Mouse (Mus musculus) inflammation-experienced regulatory T-cells, adult 6 months (primary cell): Measurements from ENCODE around the gene Cplx2. TPM values are rescaled to one million over a fixed set of nuclear protein-coding genes. Genes with fewer than 3 reads are reported as not detected.

ENCODE experiments used
- ATAC-seq: one replicate; pipeline ENCODE4 v1.8.0; 2017
- polyA plus RNA-seq, 3 experiments: library from polyadenylated mRNA; unstranded; fragments of 100-300 nt; shearing (Covaris generic); gene quantifications; one replicate each; pipeline ENCODE4 v1.2.1; 2017

Cplx2 gene
- polyA plus RNA-seq, 3 experiments from 2014 or later, result not detected

GRCm38 (mm10) chr13:54404205-54404604 is 33.1 kb downstream of the Cplx2 start:
- ATAC-seq, result no peak

- no peak for ATAC-seq
Observed at GRCm38 (mm10) chr13:54405805-54406204, 34.7 kb downstream of the Cplx2 start.

- no peak for ATAC-seq
Observed at GRCm38 (mm10) chr13:54411656-54412055, 40.5 kb downstream of the Cplx2 start.

GRCm38 (mm10) chr13:54412236-54412635 is 41.1 kb downstream of the Cplx2 start:
- ATAC-seq, result no peak

- no peak for ATAC-seq
Observed at GRCm38 (mm10) chr13:54412721-54413120, 41.6 kb downstream of the Cplx2 start.

GRCm38 (mm10) chr13:54415059-54415458 is 43.9 kb downstream of the Cplx2 start:
- ATAC-seq, result no peak

- no peak for ATAC-seq
Observed at GRCm38 (mm10) chr13:54418781-54419327, 47.7 kb downstream of the Cplx2 start.

GRCm38 (mm10) chr13:54420226-54420625 is 49.1 kb downstream of the Cplx2 start:
- ATAC-seq, result no peak

- ATAC-seq, result no peak
Observed at GRCm38 (mm10) chr13:54425269-54425668, 54.1 kb downstream of the Cplx2 start.

GRCm38 (mm10) chr13:54426781-54427655 is 55.9 kb downstream of the Cplx2 start:
- ATAC-seq, result no peak

- no peak for ATAC-seq
Observed at GRCm38 (mm10) chr13:54428771-54429170, 57.6 kb downstream of the Cplx2 start.

- no peak for ATAC-seq
Observed at GRCm38 (mm10) chr13:54430051-54430450, 58.9 kb downstream of the Cplx2 start.

GRCm38 (mm10) chr13:54431161-54431560 is 60.0 kb downstream of the Cplx2 start:
- no peak for ATAC-seq

Other genes with a start within 250 kb of the Cplx2 start
- 10 to 100 TPM in 2 of 3 experiments, 1 to 10 TPM in 1; 8.5 to 13.7 (median 12.3) TPM for gene Hrh2, start 179.2 kb upstream of the Cplx2 start, polyA plus RNA-seq
- 10 to 100 TPM; 26.8 to 33.5 (median 32.7) TPM for gene Thoc3, start 97.5 kb downstream of the Cplx2 start, polyA plus RNA-seq
- gene Simc1, start 132.4 kb downstream of the Cplx2 start, polyA plus RNA-seq, result 10 to 100 TPM in 2 of 3 experiments, 1 to 10 TPM in 1; 4.9 to 10.6 (median 10.0) TPM
- gene 4833439L19Rik, start 194.1 kb downstream of the Cplx2 start, polyA plus RNA-seq, result 10 to 100 TPM; 63.9 to 72.0 (median 71.8) TPM
- gene Arl10, start 203.7 kb downstream of the Cplx2 start, polyA plus RNA-seq, result 1 to 10 TPM; 4.2 to 9.1 (median 4.2) TPM
- gene Nop16, start 218.7 kb downstream of the Cplx2 start, polyA plus RNA-seq, result 10 to 100 TPM; 53.6 to 63.9 (median 55.8) TPM
- 100 to 1,000 TPM; 101 to 139 (median 122) TPM for gene Higd2a, start 218.9 kb downstream of the Cplx2 start, polyA plus RNA-seq
- gene Cltb, start 240.0 kb downstream of the Cplx2 start, polyA plus RNA-seq, result 10 to 100 TPM; 10.2 to 13.8 (median 11.3) TPM